Mouse (Mus musculus): ENCODE measurements around the gene Grk6. TPM values are rescaled to one million over a fixed set of nuclear protein-coding genes. Genes with fewer than 3 reads are reported as not detected.
A peak's percentile ranks its signal among the peaks of the same experiment; 100 is the strongest.

Grk6 gene
- polyA plus RNA-seq, 1 experiment: 38.4 TPM

GRCm38 (mm10) chr13:55465184-55465583 lies 20.3 kb downstream of the Grk6 start:
- TF ChIP-seq POLR2A (IDR thresholded peaks at IDR 0.05; ENCODE audit: low read depth, low read length) (no peak), CTCF (IDR thresholded peaks at IDR 0.05; ENCODE audit: extremely low read depth, insufficient read length, insufficient replicate concordance, low read depth, low read length) (no peak)
- Histone ChIP-seq H3K36me3 (ENCODE audit: control insufficient read depth, insufficient read depth, low read length) (peaks cover 9% of the 10 kb centered on the region), H3K27me3 (ENCODE audit: control insufficient read depth, insufficient read depth, low read length) (0 out of 2 replicates have a peak, but pooled peaks cover 8% of the 10 kb centered on the region), H3K4me1 (ENCODE audit: control insufficient read depth, insufficient read depth, insufficient read length, low read length) (peaks cover 12% of the 10 kb centered on the region), H3K27ac (ENCODE audit: insufficient read depth, low read depth, low read length) (no peak overlapping the region), H3K4me3 (ENCODE audit: low read depth, low read length) (no peak overlapping the region)
- WGBS: 26% methylated on average over 3 of the region's 3 CpGs

- 60% methylated on average over 5 of the region's 5 CpGs for WGBS
- Histone ChIP-seq H3K4me3 (ENCODE audit: low read depth, low read length) (no peak overlapping the region), H3K4me1 (ENCODE audit: control insufficient read depth, insufficient read depth, insufficient read length, low read length) (peaks cover 12% of the 10 kb centered on the region), H3K27me3 (ENCODE audit: control insufficient read depth, insufficient read depth, low read length) (0 out of 2 replicates have a peak, but pooled peaks cover 8% of the 10 kb centered on the region), H3K36me3 (ENCODE audit: control insufficient read depth, insufficient read depth, low read length) (peaks cover 6% of the 10 kb centered on the region), H3K27ac (ENCODE audit: insufficient read depth, low read depth, low read length) (no peak overlapping the region)
- TF ChIP-seq CTCF (IDR thresholded peaks at IDR 0.05; ENCODE audit: extremely low read depth, insufficient read length, insufficient replicate concordance, low read depth, low read length) (no peak), POLR2A (IDR thresholded peaks at IDR 0.05; ENCODE audit: low read depth, low read length) (no peak)
Observed at GRCm38 (mm10) chr13:55465830-55466440, 21.1 kb downstream of the Grk6 start.

GRCm38 (mm10) chr13:55468851-55469560 lies 24.1 kb downstream of the Grk6 start:
- Histone ChIP-seq H3K4me1 (ENCODE audit: control insufficient read depth, insufficient read depth, insufficient read length, low read length) (peaks cover 18% of the 10 kb centered on the region), H3K4me3 (ENCODE audit: low read depth, low read length) (no peak overlapping the region), H3K36me3 (ENCODE audit: control insufficient read depth, insufficient read depth, low read length) (no peaks in the 10 kb centered on the region), H3K27me3 (ENCODE audit: control insufficient read depth, insufficient read depth, low read length) (0 out of 2 replicates have a peak, but pooled peaks cover 15% of the 10 kb centered on the region), H3K27ac (ENCODE audit: insufficient read depth, low read depth, low read length) (no peak overlapping the region)
- no peak for TF ChIP-seq POLR2A (IDR thresholded peaks at IDR 0.05; ENCODE audit: low read depth, low read length)
- TF ChIP-seq CTCF (IDR thresholded peaks at IDR 0.05; ENCODE audit: extremely low read depth, insufficient read length, insufficient replicate concordance, low read depth, low read length): peak; percentile 55; the same call in 1 of the 2 replicates
- whole genome bisulfite sequencing: 44% methylated on average over 13 of the region's 13 CpGs

GRCm38 (mm10) chr13:55470372-55470771 lies 25.5 kb downstream of the Grk6 start:
- H3K27me3 ChIP-seq (ENCODE audit: control insufficient read depth, insufficient read depth, low read length): 0 out of 2 replicates have a peak, but pooled peaks cover 10% of the 10 kb centered on the region
- peaks cover 12% of the 10 kb centered on the region for H3K4me1 ChIP-seq (ENCODE audit: control insufficient read depth, insufficient read depth, insufficient read length, low read length)
- TF ChIP-seq CTCF (IDR thresholded peaks at IDR 0.05; ENCODE audit: extremely low read depth, insufficient read length, insufficient replicate concordance, low read depth, low read length) (no peak), POLR2A (IDR thresholded peaks at IDR 0.05; ENCODE audit: low read depth, low read length) (no peak)
- no peaks in the 10 kb centered on the region for H3K36me3 ChIP-seq (ENCODE audit: control insufficient read depth, insufficient read depth, low read length)
- no peak overlapping the region for H3K27ac ChIP-seq (ENCODE audit: insufficient read depth, low read depth, low read length)
- WGBS: 72% methylated on average over 9 of the region's 9 CpGs
- no peak overlapping the region for H3K4me3 ChIP-seq (ENCODE audit: low read depth, low read length)

GRCm38 (mm10) chr13:55471156-55471818 lies 26.4 kb downstream of the Grk6 start:
- H3K4me3 ChIP-seq (ENCODE audit: low read depth, low read length): peak overlapping the region; percentile 62
- H3K36me3 ChIP-seq (ENCODE audit: control insufficient read depth, insufficient read depth, low read length): no peaks in the 10 kb centered on the region
- no peak overlapping the region for H3K27ac ChIP-seq (ENCODE audit: insufficient read depth, low read depth, low read length)
- WGBS: 1% methylated on average over 54 of the region's 54 CpGs
- H3K4me1 ChIP-seq (ENCODE audit: control insufficient read depth, insufficient read depth, insufficient read length, low read length): peaks cover 12% of the 10 kb centered on the region
- no peak; the same call in 1 of the 2 replicates for TF ChIP-seq POLR2A (IDR thresholded peaks at IDR 0.05; ENCODE audit: low read depth, low read length)
- TF ChIP-seq CTCF (IDR thresholded peaks at IDR 0.05; ENCODE audit: extremely low read depth, insufficient read length, insufficient replicate concordance, low read depth, low read length): peak; percentile 85
- H3K27me3 ChIP-seq (ENCODE audit: control insufficient read depth, insufficient read depth, low read length): 0 out of 2 replicates have a peak, but pooled peaks cover 10% of the 10 kb centered on the region

- H3K27ac ChIP-seq (ENCODE audit: insufficient read depth, low read depth, low read length): no peak overlapping the region
- H3K4me3 ChIP-seq (ENCODE audit: low read depth, low read length): peak overlapping the region; percentile 62
- 0 out of 2 replicates have a peak, but pooled peaks cover 10% of the 10 kb centered on the region for H3K27me3 ChIP-seq (ENCODE audit: control insufficient read depth, insufficient read depth, low read length)
- no peak for TF ChIP-seq POLR2A (IDR thresholded peaks at IDR 0.05; ENCODE audit: low read depth, low read length)
- peaks cover 12% of the 10 kb centered on the region for H3K4me1 ChIP-seq (ENCODE audit: control insufficient read depth, insufficient read depth, insufficient read length, low read length)
- 1% methylated on average over 31 of the region's 31 CpGs for WGBS
- H3K36me3 ChIP-seq (ENCODE audit: control insufficient read depth, insufficient read depth, low read length): no peaks in the 10 kb centered on the region
Observed at GRCm38 (mm10) chr13:55471819-55472131, 26.9 kb downstream of the Grk6 start.

All from small intestine, adult 2 months (tissue).